Mouse (Mus musculus) gastrocnemius, postnatal 25 days (tissue): ENCODE results near the gene Ankrd33b. TPM values are rescaled to one million over a fixed set of nuclear protein-coding genes. Genes with fewer than 3 reads are reported as not detected.

Experiments
- DNase-seq: peaks from one replicate; pipeline ENCODE4 v3.0.0; 2022
- total RNA-seq, 2 experiments: library from RNA; stranded (reverse); gene quantifications; 1 replicate in 1 of 2; 2 replicates in 1 of 2; pipeline ENCODE4 v1.2.3; 2021

Ankrd33b gene
- total RNA-seq, 2 experiments from 2014 or later, result 17.0 to 25.2 TPM

DNA sequence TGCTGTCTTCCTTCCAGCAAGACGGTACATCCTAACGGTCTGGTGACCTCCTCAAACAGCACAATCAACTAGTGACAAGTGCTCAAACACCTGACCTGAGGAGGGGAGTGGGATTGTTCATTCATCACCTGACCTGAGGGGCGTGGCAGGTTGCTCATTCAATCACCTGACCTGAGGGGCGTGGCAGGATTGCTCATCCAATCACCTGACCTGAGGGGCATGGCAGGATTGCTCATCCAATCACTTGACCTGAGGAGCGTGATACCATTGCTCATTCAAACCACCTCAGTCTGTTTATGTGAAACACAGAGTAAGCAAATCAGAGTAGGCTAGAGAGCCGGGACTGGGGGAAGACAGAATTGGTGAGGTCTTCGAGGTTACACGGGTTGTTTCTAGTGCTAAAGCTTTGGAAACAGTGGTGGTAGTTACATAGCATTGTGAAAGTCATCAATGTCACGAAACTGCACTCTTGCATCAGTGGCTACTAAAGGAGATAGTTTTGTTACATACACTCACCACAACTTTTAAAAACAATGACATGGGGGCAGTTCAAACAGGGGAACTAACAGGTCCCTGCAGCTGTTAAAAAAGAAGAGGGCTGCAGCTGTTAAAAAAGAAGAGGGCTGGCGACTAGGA is 28.8 kb downstream of the Ankrd33b start:
- DNase-seq, result no peak

DNA sequence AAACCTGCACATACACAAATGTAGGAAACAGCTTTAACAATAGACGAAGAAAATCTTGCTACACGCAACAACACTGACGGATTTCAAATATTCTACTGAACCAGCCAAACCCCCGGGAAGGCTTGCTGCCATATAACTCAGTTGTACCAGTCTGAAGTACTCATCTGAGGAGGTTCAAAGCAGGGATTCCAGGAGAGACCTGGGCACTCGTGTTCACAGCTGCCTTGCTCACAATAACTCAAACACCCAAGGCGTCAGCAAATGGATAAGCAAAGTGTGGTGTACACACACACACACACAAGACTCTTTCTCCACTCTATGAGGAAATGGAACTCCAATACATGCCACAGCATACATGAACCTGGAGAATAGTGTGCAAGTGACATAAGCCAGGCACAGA is 29.5 kb downstream of the Ankrd33b start:
- no peak for DNase-seq

DNA sequence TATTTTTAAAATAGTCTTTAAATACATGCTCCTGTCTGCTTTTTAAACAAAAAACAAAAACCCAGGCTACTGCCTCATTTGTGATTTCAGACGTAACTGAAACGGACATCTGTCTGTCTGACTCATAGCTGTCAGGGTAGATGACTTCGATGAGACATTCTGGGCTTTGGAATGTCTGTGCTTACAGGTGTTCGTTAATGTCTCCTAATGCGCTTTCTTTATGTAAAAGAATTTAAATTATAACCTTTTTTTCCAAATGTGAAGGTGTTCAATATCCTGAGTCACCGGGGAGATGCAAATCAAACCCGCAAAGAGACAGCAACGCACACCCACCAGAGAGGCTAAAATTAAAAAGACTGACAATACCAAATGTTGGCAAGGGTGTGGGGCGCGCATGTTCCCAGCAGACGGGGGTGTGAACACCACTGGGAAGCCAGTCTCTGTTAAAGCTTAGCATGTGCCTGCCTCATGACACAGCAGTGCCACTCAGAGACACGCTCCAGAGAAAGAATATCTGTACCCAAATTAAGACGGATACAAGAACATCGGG is 30.3 kb downstream of the Ankrd33b start:
- DNase-seq, result peak; percentile 13

DNA sequence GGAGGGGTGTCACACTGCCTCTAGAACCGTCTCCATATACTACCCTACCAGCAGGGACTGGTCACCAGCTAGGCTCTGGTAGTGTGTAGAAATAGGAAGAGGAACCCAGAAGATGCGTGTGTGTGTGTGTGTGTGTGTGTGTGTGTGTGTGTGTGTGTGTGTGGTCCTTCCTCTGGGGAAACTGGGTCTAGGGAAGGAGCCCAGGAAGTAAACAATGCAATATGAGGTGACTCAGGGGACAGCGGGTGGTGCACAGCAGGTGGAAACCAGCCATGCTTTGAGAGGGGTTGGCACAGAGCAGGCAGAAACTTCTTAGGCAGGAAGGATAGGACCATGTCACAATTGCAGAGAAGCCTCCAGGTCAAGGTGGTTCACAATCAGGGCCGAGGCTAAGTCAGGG is 30.8 kb downstream of the Ankrd33b start:
- no peak for DNase-seq

DNA sequence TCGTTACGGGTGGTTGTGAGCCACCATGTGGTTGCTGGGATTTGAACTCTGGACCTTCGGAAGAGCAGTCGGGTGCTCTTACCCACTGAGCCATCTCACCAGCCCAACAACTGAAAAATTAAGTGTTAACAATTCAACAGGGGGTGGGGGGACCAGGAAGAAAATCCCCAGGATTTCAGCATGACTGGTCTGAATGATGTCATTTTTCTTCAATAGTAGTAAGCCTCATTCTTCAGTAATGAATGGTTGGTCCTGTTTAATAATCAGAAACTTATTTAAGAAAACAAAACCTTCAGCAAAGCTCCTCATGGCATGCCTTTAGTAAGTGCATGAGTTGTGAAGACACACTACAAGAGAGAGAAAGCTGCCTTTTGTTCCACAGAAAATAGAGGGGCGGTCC is 32.7 kb downstream of the Ankrd33b start:
- no peak for DNase-seq

DNA sequence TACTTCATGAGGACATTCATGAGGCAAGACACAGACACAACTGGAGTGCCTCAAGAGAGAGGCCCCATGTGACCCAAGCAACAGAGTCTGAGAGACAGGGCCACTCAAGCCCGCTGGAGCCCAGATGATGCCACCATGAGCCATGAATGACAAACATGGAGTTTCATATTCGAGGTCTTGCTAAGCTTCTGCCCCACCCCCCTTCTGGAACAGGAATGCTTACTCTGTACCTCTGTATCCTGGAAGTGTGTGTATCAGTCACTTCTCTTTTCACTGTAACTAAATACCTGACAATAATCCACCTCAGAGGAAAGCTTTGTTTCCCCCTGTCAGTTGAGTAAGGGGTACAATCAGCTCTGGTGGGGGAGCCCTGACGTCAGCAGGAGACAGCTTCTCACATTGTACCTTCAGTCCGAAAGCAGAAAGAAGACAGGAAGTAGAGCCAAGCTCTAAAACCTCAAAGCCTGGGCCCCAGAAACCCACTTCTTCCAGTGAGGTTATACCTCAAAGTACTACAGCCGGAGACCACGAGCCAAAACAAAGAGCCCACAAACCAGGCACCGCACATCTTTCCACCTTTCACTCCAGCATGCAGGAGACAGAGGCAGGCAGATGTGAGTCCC is 34.9 kb downstream of the Ankrd33b start:
- no peak for DNase-seq

DNA sequence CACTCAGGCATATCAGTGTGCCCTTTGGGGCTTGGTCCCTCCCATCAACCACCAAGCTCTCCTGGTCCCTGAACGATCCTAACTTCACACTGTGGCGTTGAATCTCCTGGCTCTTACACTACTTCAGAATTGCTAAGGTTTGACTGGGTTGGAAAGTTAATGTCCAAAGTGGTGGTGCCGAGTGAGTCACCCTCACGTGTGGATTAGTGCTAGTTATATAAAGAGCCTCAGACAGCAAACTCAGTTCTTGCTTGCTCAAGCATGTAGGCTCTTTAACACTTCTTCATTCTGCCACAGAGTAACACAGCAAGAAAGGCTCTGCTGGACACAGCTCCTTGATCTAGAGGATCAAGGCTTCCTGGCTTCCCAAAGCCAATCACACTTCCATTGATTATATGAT is 35.8 kb downstream of the Ankrd33b start:
- DNase-seq, result no peak

DNA sequence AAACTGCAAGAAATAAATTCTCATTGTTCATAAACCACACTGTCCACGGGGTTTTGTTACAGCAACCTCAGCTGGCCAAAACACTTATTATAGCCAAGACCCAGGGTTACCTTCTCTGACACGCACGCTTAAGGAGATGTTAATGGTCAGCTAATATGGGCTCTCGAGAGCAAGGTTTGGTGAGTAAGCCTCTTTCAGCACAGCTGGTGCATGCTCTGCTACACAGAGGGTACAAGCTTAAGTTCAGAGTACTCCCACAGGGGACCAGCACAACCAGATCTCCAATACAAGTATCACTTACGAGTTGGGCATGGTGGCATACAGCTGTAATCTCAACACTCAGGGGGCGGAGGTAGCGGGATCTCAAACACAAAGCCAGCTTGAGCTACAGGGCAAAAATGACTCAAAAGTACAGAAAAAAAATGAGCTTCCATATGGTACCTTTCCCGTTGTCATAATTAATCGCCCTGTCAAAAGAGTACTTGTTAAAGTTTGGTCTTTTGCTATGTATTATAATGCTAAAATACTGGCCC is 39.4 kb downstream of the Ankrd33b start:
- no peak for DNase-seq

DNA sequence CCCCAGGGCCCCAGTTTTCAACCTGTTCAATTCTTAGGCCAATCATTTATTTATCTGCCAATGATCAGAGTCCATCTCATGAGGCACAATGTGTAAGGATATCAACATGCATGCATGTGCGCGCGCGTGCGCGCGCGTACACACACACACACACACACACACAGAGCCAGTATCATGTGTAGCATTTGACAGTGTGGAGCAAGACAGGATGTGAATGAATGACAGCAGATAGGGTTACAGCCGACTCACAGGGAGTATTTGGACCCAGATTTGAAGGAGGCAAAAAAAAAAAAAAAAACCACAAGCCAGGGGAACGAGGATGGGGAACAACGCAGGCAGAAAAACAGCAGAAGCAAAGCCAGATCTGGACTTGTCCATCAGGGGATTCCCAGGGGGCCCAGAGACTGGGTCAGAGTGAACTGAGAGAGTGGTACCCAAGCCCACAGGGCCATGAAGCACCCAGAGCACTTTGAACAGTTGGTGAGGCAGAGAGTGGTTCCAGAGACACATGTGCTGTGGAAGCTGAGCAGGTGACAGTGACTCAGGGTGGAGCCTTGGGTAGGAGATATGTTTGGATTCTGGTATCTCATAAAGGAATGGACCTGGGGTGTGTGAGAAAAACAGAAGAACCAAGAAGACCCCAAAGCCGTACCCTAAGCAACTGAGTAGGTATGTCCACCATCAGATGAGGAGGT is 41.7 kb downstream of the Ankrd33b start:
- no peak for DNase-seq

DNA sequence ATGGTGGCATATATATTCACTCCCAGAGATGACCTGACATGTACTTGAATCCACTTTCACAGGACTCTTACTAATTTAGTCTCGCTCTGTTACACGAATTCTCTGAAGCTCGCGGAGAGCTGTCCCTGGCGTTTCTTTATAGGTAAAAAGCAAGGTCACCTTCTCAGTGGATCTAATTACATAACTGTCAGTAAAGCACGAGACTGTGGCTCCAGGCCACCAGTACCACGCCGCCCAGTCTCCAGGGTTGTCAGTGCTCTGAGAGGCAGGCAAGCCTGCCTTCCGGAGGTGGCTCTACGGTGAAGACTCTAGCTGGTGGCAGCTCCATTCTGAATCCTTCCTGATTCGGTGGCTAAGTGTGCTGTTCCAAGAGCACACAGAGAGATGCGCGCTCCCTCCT is 43.0 kb downstream of the Ankrd33b start:
- DNase-seq, result no peak

DNA sequence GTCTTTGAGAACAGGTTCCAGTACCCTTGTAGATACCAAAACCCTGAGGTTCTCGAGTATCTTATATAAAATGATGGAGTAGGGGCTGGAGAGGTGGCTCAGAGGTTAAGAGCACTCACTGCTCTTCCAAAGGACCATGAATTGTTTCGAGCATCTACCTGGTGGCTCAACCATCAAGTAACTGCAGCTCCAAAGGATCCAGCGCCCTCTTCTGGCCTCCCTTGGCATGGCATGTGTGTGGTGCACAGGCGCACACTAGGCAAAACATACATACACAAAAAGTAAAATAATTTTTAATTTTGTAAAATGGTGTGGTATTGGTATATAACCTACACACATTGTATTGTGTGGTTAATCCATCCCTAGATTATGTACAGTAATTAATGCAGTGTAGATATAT is 43.8 kb downstream of the Ankrd33b start:
- no peak for DNase-seq

DNA sequence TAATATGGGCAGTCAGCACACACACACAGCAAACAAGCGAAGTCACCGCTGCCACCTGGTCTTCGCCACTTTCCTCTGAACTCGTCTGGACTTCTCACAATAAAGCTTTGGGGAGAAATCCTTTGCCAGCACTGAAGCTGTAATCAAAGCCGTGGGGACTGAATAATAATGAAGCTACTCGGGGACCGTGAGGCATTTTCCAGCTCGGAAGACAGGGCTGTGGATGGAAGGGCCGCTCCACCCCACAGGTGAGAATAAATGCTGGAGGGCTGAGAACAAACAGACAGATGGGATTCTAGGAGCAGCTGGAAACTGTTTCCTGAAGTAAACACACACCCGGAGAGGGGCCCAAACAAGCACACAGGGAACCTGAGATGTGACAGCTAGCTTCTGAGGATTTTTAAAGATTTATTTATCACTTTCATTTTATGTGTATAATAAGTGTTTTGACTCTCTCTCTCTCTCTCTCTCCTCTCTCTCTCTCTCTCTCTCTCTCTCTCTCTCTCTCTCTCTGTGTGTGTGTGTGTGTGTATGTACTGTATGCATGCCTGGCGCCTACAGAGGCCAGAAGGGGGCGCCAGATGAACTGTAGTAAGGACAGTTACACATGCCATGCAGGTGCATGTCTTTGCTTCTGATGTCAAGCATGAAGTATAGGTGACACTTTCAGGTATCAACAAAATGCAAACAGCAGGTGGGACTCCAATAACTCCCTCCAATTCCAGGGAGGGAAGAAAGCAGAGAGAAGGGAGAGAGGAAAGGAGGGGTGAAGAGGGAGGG is 46.7 kb downstream of the Ankrd33b start:
- DNase-seq, result no peak

DNA sequence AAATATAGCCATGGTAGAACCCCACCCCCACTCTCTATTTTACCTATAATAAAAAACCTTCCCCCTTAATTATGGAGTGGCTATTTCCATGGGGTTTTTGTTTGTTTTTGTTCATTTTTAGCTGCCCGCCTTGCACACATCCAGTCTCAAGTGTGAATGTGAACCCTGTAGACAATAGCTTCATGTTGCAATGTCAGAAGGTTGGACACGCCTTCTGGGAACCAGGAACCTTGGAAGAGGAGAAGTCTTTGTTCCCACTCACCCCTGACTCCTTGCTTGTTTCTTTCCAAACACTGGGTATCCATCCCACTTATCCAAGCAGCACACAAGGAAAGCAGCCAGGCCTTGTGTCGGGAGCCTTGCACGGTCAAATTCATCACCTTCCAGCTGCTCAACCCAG is 48.5 kb downstream of the Ankrd33b start:
- DNase-seq, result no peak

DNA sequence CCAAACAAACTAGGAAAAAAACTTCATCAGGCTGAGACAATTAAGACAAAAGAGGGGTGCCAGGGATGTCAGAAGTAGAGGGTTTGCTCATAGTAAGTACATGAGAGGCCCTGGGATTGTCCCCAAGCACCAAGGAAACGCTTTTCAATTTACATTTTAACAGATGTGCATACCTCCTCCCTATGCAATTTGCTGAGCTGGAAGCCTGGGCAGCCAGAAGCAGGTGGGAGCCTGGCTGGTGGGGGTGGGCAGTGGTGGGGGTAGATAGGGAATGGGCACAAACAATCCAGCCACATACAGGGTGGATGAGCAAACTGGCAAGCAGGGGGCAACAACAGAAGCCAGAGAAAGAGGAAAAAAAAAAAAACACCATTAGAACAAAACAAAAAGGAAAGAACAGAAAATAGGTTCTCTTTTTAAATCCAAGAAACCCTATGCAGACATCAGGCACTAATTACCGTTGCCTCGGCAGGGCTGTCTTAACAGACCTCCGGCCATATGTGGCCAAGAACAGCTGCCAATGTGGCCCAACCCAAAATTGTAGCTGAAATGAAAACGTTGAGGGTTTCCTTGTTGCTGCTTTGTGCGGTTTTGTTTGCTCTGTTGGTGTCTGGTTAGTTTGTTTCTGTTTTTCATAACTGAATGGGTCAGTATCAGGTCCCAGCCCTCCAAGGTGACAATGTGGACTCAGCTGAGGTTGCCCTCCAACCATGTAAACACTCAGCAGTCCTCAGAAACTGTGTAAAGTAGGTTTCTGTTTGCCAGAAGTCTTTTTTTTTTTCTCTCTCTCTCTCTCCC is 49.2 kb downstream of the Ankrd33b start:
- DNase-seq, result no peak

DNA sequence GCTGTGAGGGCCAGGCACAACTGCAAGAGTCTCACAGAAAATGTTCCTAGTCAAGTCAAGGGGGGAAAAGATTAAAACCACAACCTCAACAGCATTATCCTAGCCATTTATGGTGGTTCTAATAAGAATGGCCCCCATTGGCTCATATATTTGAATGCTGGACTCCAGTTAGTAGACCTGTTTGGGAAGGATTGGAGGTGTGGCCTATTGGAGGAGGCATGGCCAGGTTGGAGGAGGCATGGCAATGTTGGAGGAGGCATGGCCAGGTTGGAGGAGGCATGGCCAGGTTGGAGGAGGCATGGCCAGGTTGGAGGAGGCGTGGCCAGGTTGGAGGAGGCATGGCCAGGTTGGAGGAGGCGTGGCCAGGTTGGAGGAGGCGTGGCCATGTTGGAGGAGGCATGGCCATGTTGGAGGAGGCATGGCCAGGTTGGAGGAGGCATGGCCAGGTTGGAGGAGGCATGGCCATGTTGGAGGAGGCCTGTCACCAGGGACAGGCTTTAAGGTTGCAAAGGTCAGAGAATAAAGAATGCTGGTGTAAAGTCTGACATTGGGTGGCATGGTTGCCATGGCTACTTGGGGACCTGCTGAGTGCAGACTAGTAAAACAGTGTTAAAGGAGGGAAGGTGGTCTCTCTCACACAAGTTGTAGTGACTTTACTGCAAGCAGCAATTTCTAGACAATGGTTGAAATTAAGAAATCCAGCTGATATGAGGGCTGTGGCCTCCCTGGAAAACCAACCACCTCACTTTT is 50.3 kb downstream of the Ankrd33b start:
- DNase-seq, result no peak

DNA sequence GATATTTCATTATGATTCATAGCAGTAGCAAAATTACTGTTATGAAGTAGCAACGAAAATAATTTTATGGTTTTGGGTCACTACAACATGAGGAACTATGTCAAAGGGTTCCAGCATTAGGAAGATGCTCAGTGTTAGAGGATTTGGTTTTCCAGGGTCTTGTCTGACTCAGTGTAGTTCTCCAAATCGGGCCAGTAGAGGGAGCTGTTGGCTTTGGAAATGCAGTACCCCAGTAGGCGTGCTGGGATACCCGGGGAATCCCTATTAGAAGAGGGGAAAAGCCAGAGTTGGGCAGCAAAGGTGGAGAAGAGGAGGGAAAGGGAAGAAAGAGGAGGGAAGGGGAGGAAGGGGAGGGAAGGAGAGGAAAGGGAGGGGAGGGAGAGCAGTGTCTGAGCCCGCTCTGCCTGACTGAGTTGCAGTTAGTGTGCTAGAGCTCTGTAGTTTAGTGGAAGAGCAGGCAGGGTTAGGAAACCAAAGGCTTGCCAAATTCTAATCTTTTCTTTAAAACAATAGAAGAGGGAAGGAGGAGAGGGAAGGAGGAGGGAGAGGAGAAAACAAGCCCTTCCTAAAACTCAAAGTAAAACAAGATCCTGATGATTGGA is 51.8 kb downstream of the Ankrd33b start:
- peak; percentile 40 for DNase-seq

DNA sequence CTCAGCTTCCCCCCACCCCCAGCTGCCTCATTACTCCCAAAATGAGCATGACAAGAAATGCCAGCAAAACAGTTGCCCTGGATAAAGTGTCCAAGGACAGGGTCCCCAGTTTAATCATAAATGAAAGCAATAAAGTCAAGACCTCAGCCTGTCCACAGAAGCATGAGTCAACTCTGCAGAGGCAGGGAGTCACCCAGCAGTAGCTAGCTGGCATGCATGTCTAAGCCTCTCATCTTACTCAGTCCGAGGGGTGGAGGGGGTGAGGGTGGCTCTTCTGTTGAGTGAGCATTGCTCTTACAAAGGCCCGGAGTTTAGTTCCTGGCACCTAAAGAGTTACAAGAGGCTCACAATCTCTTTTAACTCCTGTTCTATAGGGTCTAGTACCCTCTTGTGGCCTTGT is 55.5 kb downstream of the Ankrd33b start:
- no peak for DNase-seq

DNA sequence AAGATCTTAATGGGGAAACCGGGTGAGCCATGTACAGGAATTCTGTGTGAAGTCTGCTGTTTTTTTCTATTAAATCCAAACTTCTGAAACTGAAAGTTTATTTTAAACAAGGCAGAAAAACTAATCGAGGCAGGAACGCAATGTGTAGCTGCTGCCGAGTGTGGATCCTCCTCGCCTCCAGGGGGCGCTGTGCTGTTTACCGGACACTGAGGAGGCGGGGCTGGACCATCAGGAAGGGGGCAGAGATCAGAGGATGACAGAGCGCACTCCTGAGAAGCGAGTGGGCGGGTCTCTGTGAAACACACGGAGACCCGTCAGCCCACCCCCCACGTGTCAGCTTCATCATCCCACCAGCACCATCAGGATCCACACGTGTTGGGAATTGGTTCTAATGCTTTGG is 58.0 kb downstream of the Ankrd33b start:
- no peak for DNase-seq

DNA sequence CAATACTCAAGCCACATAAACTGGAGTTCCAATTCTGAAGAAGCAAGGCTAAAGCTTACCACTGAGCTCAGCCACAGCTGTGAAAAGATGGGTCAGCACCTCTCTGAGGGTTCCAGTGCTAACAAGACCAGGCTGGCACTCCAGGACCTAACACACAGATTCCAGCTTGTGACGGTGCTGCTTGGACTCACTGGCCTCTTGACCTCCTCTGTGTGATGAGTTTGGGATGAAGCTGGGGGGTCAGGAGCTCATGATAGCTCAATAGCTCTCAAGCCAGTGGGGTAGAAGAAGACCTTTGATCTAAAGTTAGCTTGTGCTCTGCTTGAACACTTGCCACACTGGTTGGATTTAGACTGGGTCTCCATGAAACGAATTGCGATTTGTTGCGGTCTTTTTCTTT is 60.8 kb downstream of the Ankrd33b start:
- no peak for DNase-seq

DNA sequence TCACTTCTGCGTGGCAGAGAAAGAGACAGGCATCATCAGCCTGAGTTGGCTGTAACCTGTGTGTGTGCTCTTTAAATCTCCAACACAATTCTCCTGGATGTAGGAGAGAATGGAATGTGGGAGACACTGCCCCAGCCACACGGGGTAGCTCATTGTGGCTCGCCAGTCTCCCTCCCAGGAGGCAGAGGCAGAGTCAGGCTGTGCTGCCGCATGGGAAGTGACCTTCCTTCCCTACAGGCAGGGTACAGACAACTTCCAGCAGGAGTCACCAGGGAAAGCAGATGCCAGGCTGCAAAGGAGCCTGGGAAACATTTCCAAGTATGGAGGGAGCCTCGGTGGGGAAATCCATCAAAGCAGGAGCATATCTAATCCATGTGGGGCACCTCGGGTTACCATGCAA is 62.3 kb downstream of the Ankrd33b start:
- DNase-seq, result no peak
